Mouse (Mus musculus) neural tube, embryonic 15.5 days (tissue): ENCODE data around the gene Rxra. TPM values are rescaled to one million over a fixed set of nuclear protein-coding genes. Genes with fewer than 3 reads are reported as not detected.

Experiments
- ATAC-seq: fragments of 200-750 bp; cut with Nextera tagmentation; 2 replicates; pipeline ENCODE4 v1.8.0; 2017; ENCODE audit warnings: mild to moderate bottlenecking, moderate TSS enrichment, moderate library complexity; ENCODE audit not compliant: low FRiP score
- H3K27ac ChIP-seq: fragments of 300-500 bp; sonication (generic); replicated peaks from 2 replicates; pipeline ENCODE4 v1.5.1; 2015; ENCODE audit warnings: mild to moderate bottlenecking, inconsistent platforms
- H3K27me3 ChIP-seq: fragments of 300-500 bp; sonication (generic); replicated peaks from 2 replicates; pipeline ENCODE4 v1.6.1; 2015; ENCODE audit warnings: inconsistent platforms
- H3K36me3 ChIP-seq: fragments of 300-500 bp; sonication (generic); 2 replicates; pipeline ENCODE4 v1.6.1; 2015; ENCODE audit warnings: inconsistent platforms
- H3K4me1 ChIP-seq: fragments of 300-500 bp; sonication (generic); 2 replicates; pipeline ENCODE4 v1.6.1; 2015; ENCODE audit warnings: inconsistent platforms
- H3K4me2 ChIP-seq: fragments of 300-500 bp; sonication (generic); 2 replicates; pipeline ENCODE4 v1.6.1; 2015; ENCODE audit warnings: inconsistent platforms, mild to moderate bottlenecking, moderate library complexity
- H3K4me3 ChIP-seq: fragments of 300-500 bp; sonication (generic); replicated peaks from 2 replicates; pipeline ENCODE4 v1.5.1; 2015; ENCODE audit warnings: mild to moderate bottlenecking, inconsistent platforms
- H3K9ac ChIP-seq: fragments of 300-500 bp; sonication (generic); replicated peaks from 2 replicates; pipeline ENCODE4 v1.6.1; 2015; ENCODE audit warnings: mild to moderate bottlenecking, inconsistent platforms
- H3K9me3 ChIP-seq: fragments of 300-500 bp; sonication (generic); replicated peaks from 2 replicates; pipeline ENCODE4 v1.6.1; 2016; ENCODE audit warnings: inconsistent platforms
- WGBS: fragments of 180-500 bp; shearing (Covaris S2); methylation state at CpG from one replicate; pipeline ENCODE4 v1.1.7; 2015; ENCODE audit warnings: mixed read lengths; 5-methylcytosine and 5-hydroxymethylcytosine counted together
- polyA plus RNA-seq: library from polyadenylated mRNA; unstranded; fragments of >200 nt; fragmentation: Nextera tagmentation; extraction: Ambion mirVana; gene quantifications from 2 replicates; pipeline ENCODE4 v1.2.1, GENCODE M21; 2015

Rxra gene
- polyA plus RNA-seq, 1 experiment from 2014 or later: 3.6 TPM

- no peak overlapping the region for H3K9ac ChIP-seq
- H3K36me3 ChIP-seq: no peaks in the 10 kb centered on the region
- WGBS: 94% methylated on average over 2 of the region's 2 CpGs
- peaks cover 54% of the 10 kb centered on the region for H3K4me1 ChIP-seq
- H3K27me3 ChIP-seq: no peaks in the 10 kb centered on the region
- H3K4me3 ChIP-seq: no peak overlapping the region
- H3K27ac ChIP-seq: no peak overlapping the region
- no peaks in the 10 kb centered on the region for H3K9me3 ChIP-seq
- no peak for ATAC-seq
- H3K4me2 ChIP-seq: no peak overlapping the region
Measured at GRCm38 (mm10) chr2:27686335-27686734, 10.1 kb downstream of the Rxra start.

- Histone ChIP-seq H3K36me3 (no peaks in the 10 kb centered on the region), H3K9ac (no peak overlapping the region), H3K4me2 (no peak overlapping the region), H3K4me1 (peaks cover 50% of the 10 kb centered on the region), H3K9me3 (no peaks in the 10 kb centered on the region), H3K4me3 (no peak overlapping the region), H3K27me3 (no peaks in the 10 kb centered on the region), H3K27ac (no peak overlapping the region)
- no peak for ATAC-seq
- 79% methylated on average over 1 of the region's 1 CpGs for WGBS
Measured at GRCm38 (mm10) chr2:27687041-27687440, 10.8 kb downstream of the Rxra start.

GRCm38 (mm10) chr2:27687973-27688372, 11.7 kb downstream of the Rxra start:
- no peaks in the 10 kb centered on the region for H3K27me3 ChIP-seq
- H3K27ac ChIP-seq: no peak overlapping the region
- no peaks in the 10 kb centered on the region for H3K9me3 ChIP-seq
- no peak overlapping the region for H3K4me3 ChIP-seq
- over 99% methylated on average over 5 of the region's 5 CpGs for WGBS
- peaks cover 40% of the 10 kb centered on the region for H3K4me1 ChIP-seq
- H3K36me3 ChIP-seq: no peaks in the 10 kb centered on the region
- H3K4me2 ChIP-seq: no peak overlapping the region
- ATAC-seq: no peak
- no peak overlapping the region for H3K9ac ChIP-seq

- no peaks in the 10 kb centered on the region for H3K36me3 ChIP-seq
- no peaks in the 10 kb centered on the region for H3K27me3 ChIP-seq
- no peak overlapping the region for H3K4me2 ChIP-seq
- 23% methylated on average over 5 of the region's 5 CpGs for WGBS
- H3K4me1 ChIP-seq: peaks cover 24% of the 10 kb centered on the region
- peak overlapping the region; percentile 45 for H3K27ac ChIP-seq
- ATAC-seq: no peak
- no peak overlapping the region for H3K9ac ChIP-seq
- H3K4me3 ChIP-seq: no peak overlapping the region
- no peaks in the 10 kb centered on the region for H3K9me3 ChIP-seq
Measured at GRCm38 (mm10) chr2:27690714-27691113, 14.5 kb downstream of the Rxra start.

GRCm38 (mm10) chr2:27691139-27691720, 15.0 kb downstream of the Rxra start:
- WGBS: 81% methylated on average over 14 of the region's 14 CpGs
- ATAC-seq: no peak
- no peak overlapping the region for H3K4me3 ChIP-seq
- no peak overlapping the region for H3K9ac ChIP-seq
- H3K36me3 ChIP-seq: no peaks in the 10 kb centered on the region
- no peak overlapping the region for H3K4me2 ChIP-seq
- peaks cover 24% of the 10 kb centered on the region for H3K4me1 ChIP-seq
- H3K27me3 ChIP-seq: no peaks in the 10 kb centered on the region
- no peaks in the 10 kb centered on the region for H3K9me3 ChIP-seq
- H3K27ac ChIP-seq: 0 out of 2 replicates have a peak overlapping the region, but pooled peaks have one; percentile 33

- no peak for ATAC-seq
- Histone ChIP-seq H3K9me3 (no peaks in the 10 kb centered on the region), H3K4me1 (peaks cover 26% of the 10 kb centered on the region), H3K9ac (no peak overlapping the region), H3K36me3 (no peaks in the 10 kb centered on the region), H3K4me2 (no peak overlapping the region), H3K27ac (no peak overlapping the region), H3K4me3 (no peak overlapping the region), H3K27me3 (no peaks in the 10 kb centered on the region)
- 91% methylated on average over 3 of the region's 3 CpGs for WGBS
Measured at GRCm38 (mm10) chr2:27692608-27693007, 16.4 kb downstream of the Rxra start.

- Histone ChIP-seq H3K36me3 (no peaks in the 10 kb centered on the region), H3K9ac (no peak overlapping the region), H3K27ac (no peak overlapping the region), H3K4me1 (peaks cover 26% of the 10 kb centered on the region), H3K4me3 (no peak overlapping the region), H3K27me3 (no peaks in the 10 kb centered on the region), H3K9me3 (no peaks in the 10 kb centered on the region), H3K4me2 (no peak overlapping the region)
- 92% methylated on average over 6 of the region's 6 CpGs for whole genome bisulfite sequencing
- ATAC-seq: no peak
Measured at GRCm38 (mm10) chr2:27693684-27694083, 17.4 kb downstream of the Rxra start.

- Histone ChIP-seq H3K36me3 (no peaks in the 10 kb centered on the region), H3K27ac (peak overlapping the region; percentile 48), H3K4me1 (peaks cover 62% of the 10 kb centered on the region), H3K9ac (peak overlapping the region; percentile 20; the same call in 1 of the 2 replicates), H3K27me3 (no peaks in the 10 kb centered on the region), H3K9me3 (no peaks in the 10 kb centered on the region), H3K4me2 (0 out of 2 replicates have a peak overlapping the region, but pooled peaks have one; percentile 22), H3K4me3 (no peak overlapping the region)
- 13% methylated on average over 7 of the region's 7 CpGs for WGBS
- peak; percentile 74 for ATAC-seq
Measured at GRCm38 (mm10) chr2:27699574-27699973, 23.3 kb downstream of the Rxra start.

GRCm38 (mm10) chr2:27702283-27702682, 26.0 kb downstream of the Rxra start:
- peaks cover 58% of the 10 kb centered on the region for H3K4me1 ChIP-seq
- no peaks in the 10 kb centered on the region for H3K27me3 ChIP-seq
- H3K4me3 ChIP-seq: no peak overlapping the region
- H3K9ac ChIP-seq: no peak overlapping the region
- no peak overlapping the region for H3K4me2 ChIP-seq
- no peaks in the 10 kb centered on the region for H3K9me3 ChIP-seq
- H3K27ac ChIP-seq: no peak overlapping the region
- no peaks in the 10 kb centered on the region for H3K36me3 ChIP-seq
- WGBS: 64% methylated on average over 3 of the region's 3 CpGs
- no peak for ATAC-seq

- no peak overlapping the region for H3K27ac ChIP-seq
- H3K9ac ChIP-seq: no peak overlapping the region
- no peaks in the 10 kb centered on the region for H3K36me3 ChIP-seq
- no peaks in the 10 kb centered on the region for H3K9me3 ChIP-seq
- no peak for ATAC-seq
- peaks cover 58% of the 10 kb centered on the region for H3K4me1 ChIP-seq
- H3K4me2 ChIP-seq: no peak overlapping the region
- no peak overlapping the region for H3K4me3 ChIP-seq
- WGBS: 84% methylated on average over 10 of the region's 10 CpGs
- no peaks in the 10 kb centered on the region for H3K27me3 ChIP-seq
Measured at GRCm38 (mm10) chr2:27702904-27703666, 26.8 kb downstream of the Rxra start.

- Histone ChIP-seq H3K36me3 (no peaks in the 10 kb centered on the region), H3K4me3 (no peak overlapping the region), H3K27ac (no peak overlapping the region), H3K9ac (no peak overlapping the region), H3K27me3 (no peaks in the 10 kb centered on the region), H3K9me3 (no peaks in the 10 kb centered on the region), H3K4me1 (peaks cover 51% of the 10 kb centered on the region), H3K4me2 (no peak overlapping the region)
- ATAC-seq: no peak
- 71% methylated on average over 9 of the region's 9 CpGs for WGBS
Measured at GRCm38 (mm10) chr2:27703852-27704640, 27.8 kb downstream of the Rxra start.
